In the genomic region with DNA sequence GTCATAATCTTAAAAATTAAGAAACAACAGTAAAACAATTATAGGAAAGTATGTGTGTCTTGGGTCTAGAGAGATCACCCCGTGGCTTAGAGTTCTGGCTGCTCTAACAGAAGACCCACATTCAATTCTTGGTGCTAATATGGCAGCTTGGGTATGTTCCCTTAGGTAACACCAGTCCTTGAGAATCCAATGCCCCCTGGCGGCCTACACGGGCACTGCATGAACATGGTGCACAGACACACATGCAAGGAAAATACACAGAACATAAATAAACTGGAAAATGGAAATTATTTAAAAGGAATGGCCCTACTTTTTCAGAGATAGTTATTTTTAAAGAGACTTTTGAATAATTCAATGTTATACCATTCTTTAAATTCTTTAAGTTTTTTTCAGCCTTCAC, we compare ENCODE assay signal across 9 mouse cellular contexts. TPM values are rescaled to one million over a fixed set of nuclear protein-coding genes. Genes with fewer than 3 reads are reported as not detected.
DNase-seq lines count a peak whose midpoint lies in the region; ATAC-seq and TF ChIP-seq lines count a peak whose summit lies in the region.
"Had no signal": no experiment of that assay in that cellular context is flagged by ENCODE, and none has a peak within 500 bp of the region (broad histone marks: within the 10 kb centered on the region; RNA-seq: fewer than 3 reads in every experiment).

No protein-coding gene starts in this region.

- in situ Hi-C loops in Patski (cut with MboI; ENCODE audit: low pct_unique_long_range_greater_than_20kb): no loop called here

- intact Hi-C loops in left cerebral cortex, adult 2 months (cut with DNase I): no loop called here

- CTCF ChIA-PET in Patski (lab: Charles Lee): interaction anchor here (1.0 kb wide), 1 partner anchor 68 kb away, joined by 3 read pairs; no protein-coding TSS in a partner anchor

- no peak overlapping the region for H3K9ac ChIP-seq in liver, postnatal 0 days (replicated peaks)

- no peak overlapping the region for H3K27ac ChIP-seq in left cerebral cortex, adult 2 months
- no peak overlapping the region for H3K27ac ChIP-seq in liver, postnatal 0 days (ENCODE audit: low read depth)

- peak; percentile 21 for TF ChIP-seq CTCF in left cerebral cortex, adult 2 months (IDR thresholded peaks at IDR 0.05)
- peak; percentile 55 for TF ChIP-seq CTCF in Patski (IDR thresholded peaks at IDR 0.05)
- peak; percentile 46; the same call in 1 of the 2 replicates for TF ChIP-seq CTCF in liver, postnatal 0 days (IDR thresholded peaks at IDR 0.05; ENCODE audit: low read depth)

- H3K36me3 ChIP-seq in liver, postnatal 0 days (replicated peaks; ENCODE audit: insufficient read depth, low read length): no peaks in the 10 kb centered on the region

- no peak for ATAC-seq in CD4-positive, CD25-positive, alpha-beta regulatory T cell, adult 4 months
- no peak for ATAC-seq in Patski
- ATAC-seq in liver, postnatal 0 days: no peak

- POLR2A ChIA-PET in Patski (lab: Charles Lee): no interaction called here

- peak; percentile 30 for DNase-seq in CD4-positive, CD25-positive, alpha-beta regulatory T cell, adult 2 months (ENCODE audit: low read depth, low spot score)
- no peak for DNase-seq in left cerebral cortex, adult 2 months (ENCODE audit: extremely low spot score in 1 of 2, low spot score in 2 of 2)
- DNase-seq in left cerebral cortex, adult 8-10 months (ENCODE audit: low spot score in 2 of 2): no peak
- DNase-seq in Patski (ENCODE audit: low read depth, low spot score): no peak
- DNase-seq in liver, postnatal 0 days: peak; percentile 24
- no peak for DNase-seq in ovary, postnatal 14 days (ENCODE audit: low spot score)
- no peak for DNase-seq in layer of hippocampus, adult 8-10 months (ENCODE audit: low spot score in 2 of 2)
- DNase-seq: heart, postnatal 10 days had no signal

- no peaks in the 10 kb centered on the region for H3K4me1 ChIP-seq in liver, postnatal 0 days (ENCODE audit: insufficient read depth)

- H3K4me3 ChIP-seq in left cerebral cortex, adult 2 months: no peak overlapping the region
- no peak overlapping the region for H3K4me3 ChIP-seq in liver, postnatal 0 days (ENCODE audit: low read depth, low read length)

- no peak for TF ChIP-seq EP300 in liver, postnatal 0 days (IDR thresholded peaks at IDR 0.05; ENCODE audit: low read depth)

- no peaks in the 10 kb centered on the region for H3K27me3 ChIP-seq in Patski
- H3K27me3 ChIP-seq in liver, postnatal 0 days (ENCODE audit: insufficient read depth, low read length): no peaks in the 10 kb centered on the region

- 51% methylated on average over 3 of the region's 3 CpGs for WGBS in liver, postnatal 0 days (ENCODE audit: insufficient replicate concordance)

- H3K9me3 ChIP-seq in liver, postnatal 0 days (ENCODE audit: low read length): no peaks in the 10 kb centered on the region

- no peak overlapping the region for H3K4me2 ChIP-seq in liver, postnatal 0 days (ENCODE audit: low read depth, low read length)

RNA-seq across cellular contexts. Expression of gene Kctd12b, which starts 55.6 kb away (rescaled TPM):
- polyA plus RNA-seq in CD4-positive, CD25-positive, alpha-beta regulatory T cell, adult 4 months (2017; shearing (Covaris generic)): under 1 TPM; 0.44 to 0.89 TPM
- total RNA-seq in left cerebral cortex, adult 2 months (2021): 1 to 10 TPM; 2.1 to 3.2 TPM
- 1 to 10 TPM; 2.2 to 3.0 (median 2.9) TPM for total RNA-seq in left cerebral cortex, adult 8-10 months (2022)
- polyA plus RNA-seq in Patski (2021): 11.1 TPM
- 0.85 and 0.89 TPM in 2 replicates for polyA plus RNA-seq in liver, postnatal 0 days (2015; fragmentation: Nextera tagmentation; extraction: Ambion mirVana)
- total RNA-seq in layer of hippocampus, adult 8-10 months (2022): 1 to 10 TPM; 2.8 to 4.3 (median 3.1) TPM

Comparison
In these comparisons a context has a peak if more than half of its experiments do, and no peak if none do; other contexts are left out.
1. DNase-seq: peak in CD4-positive, CD25-positive, alpha-beta regulatory T cell, adult 2 months (single experiment) and liver, postnatal 0 days (single experiment); none in left cerebral cortex, adult 2 months (0 of 2), left cerebral cortex, adult 8-10 months (0 of 2), Patski (single experiment), ovary, postnatal 14 days (single experiment) and layer of hippocampus, adult 8-10 months (0 of 2).
2. Peak in every context shown above with its lines, with median percentiles within 50 percentile points of each other: CTCF ChIP-seq.